Mouse (Mus musculus): ENCODE results near the gene Cdh13. TPM values are rescaled to one million over a fixed set of nuclear protein-coding genes. Genes with fewer than 3 reads are reported as not detected.
A peak's percentile ranks its signal among the peaks of the same experiment; 100 is the strongest.

Gene Cdh13
- polyA plus RNA-seq, 1 experiment from 2014 or later = 0.53 TPM

DNA sequence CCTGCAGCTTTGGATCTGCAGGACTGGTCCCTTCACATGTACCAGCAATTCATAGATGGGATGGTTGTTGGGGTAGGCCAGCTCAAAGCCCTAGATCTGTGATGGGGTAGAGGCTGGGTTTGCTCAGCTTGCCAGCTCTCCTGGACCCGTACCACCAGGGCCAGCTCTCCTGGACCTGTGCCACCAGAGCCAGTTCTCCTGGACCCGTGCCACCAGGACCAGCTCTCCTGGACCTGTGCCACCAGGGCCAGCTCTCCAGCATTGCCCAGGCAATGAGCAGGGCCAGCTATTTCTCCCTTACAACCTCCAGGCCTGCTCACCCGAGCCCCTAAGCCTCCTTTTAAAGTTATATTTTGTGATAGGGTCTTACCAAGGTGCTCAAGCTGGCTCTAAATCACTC, 566.0 kb downstream of the Cdh13 start:
- TF ChIP-seq EP300 (IDR thresholded peaks at IDR 0.05; ENCODE audit: low read depth) (no peak), CTCF (IDR thresholded peaks at IDR 0.05; ENCODE audit: low read depth) (no peak)
- H3K4me1 ChIP-seq (ENCODE audit: insufficient read depth) = no peaks in the 10 kb centered on the region
- DNase-seq (no peak), ATAC-seq (no peak)
- no peaks in the 10 kb centered on the region for H3K36me3 ChIP-seq (replicated peaks; ENCODE audit: insufficient read depth, low read length)
- no peak overlapping the region for H3K4me3 ChIP-seq (ENCODE audit: low read depth, low read length)
- H3K27ac ChIP-seq (ENCODE audit: low read depth) = no peak overlapping the region
- H3K9me3 ChIP-seq (ENCODE audit: low read length) = 0 out of 2 replicates have a peak, but pooled peaks cover 2% of the 10 kb centered on the region
- no peaks in the 10 kb centered on the region for H3K27me3 ChIP-seq (ENCODE audit: insufficient read depth, low read length)
- no peak overlapping the region for H3K9ac ChIP-seq (replicated peaks)
- 68% methylated on average over 3 of the region's 3 CpGs for WGBS (ENCODE audit: insufficient replicate concordance)
- H3K4me2 ChIP-seq (ENCODE audit: low read depth, low read length) = no peak overlapping the region

DNA sequence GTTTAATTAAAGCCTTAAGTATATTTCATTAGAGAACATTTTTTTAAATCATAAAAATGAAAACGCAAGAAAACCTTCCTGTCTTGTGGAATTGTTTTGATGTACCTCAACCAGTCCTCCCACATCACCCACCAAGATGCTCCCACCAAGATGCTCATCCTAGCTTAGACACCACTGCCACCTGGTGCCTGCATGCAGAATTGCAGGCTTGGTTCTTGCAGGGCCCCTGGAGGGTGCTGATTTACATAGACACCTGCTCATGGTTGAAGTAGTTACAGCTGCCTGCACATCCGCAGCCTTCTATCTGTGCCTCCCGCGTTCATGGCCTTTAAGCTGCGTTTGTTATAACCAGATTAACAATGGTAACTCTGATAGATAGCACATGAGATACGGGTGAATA, 566.8 kb downstream of the Cdh13 start:
- Histone ChIP-seq H3K4me1 (ENCODE audit: insufficient read depth) (no peaks in the 10 kb centered on the region), H3K4me2 (ENCODE audit: low read depth, low read length) (no peak overlapping the region), H3K36me3 (replicated peaks; ENCODE audit: insufficient read depth, low read length) (no peaks in the 10 kb centered on the region), H3K27me3 (ENCODE audit: insufficient read depth, low read length) (no peaks in the 10 kb centered on the region), H3K9me3 (ENCODE audit: low read length) (0 out of 2 replicates have a peak, but pooled peaks cover 2% of the 10 kb centered on the region), H3K4me3 (ENCODE audit: low read depth, low read length) (no peak overlapping the region), H3K9ac (replicated peaks) (no peak overlapping the region), H3K27ac (ENCODE audit: low read depth) (no peak overlapping the region)
- DNase-seq (peak; percentile 51), ATAC-seq (no peak)
- TF ChIP-seq CTCF (IDR thresholded peaks at IDR 0.05; ENCODE audit: low read depth) = peak; percentile 81
- TF ChIP-seq EP300 (IDR thresholded peaks at IDR 0.05; ENCODE audit: low read depth) = no peak
- WGBS (ENCODE audit: insufficient replicate concordance) = 30% methylated on average over 6 of the region's 6 CpGs

- DNase-seq (no peak), ATAC-seq (no peak)
- WGBS (ENCODE audit: insufficient replicate concordance) = 84% methylated on average over 10 of the region's 10 CpGs
- Histone ChIP-seq H3K27ac (ENCODE audit: low read depth) (no peak overlapping the region), H3K4me2 (ENCODE audit: low read depth, low read length) (no peak overlapping the region), H3K4me3 (ENCODE audit: low read depth, low read length) (no peak overlapping the region), H3K9me3 (ENCODE audit: low read length) (0 out of 2 replicates have a peak, but pooled peaks cover 2% of the 10 kb centered on the region), H3K36me3 (replicated peaks; ENCODE audit: insufficient read depth, low read length) (no peaks in the 10 kb centered on the region), H3K4me1 (ENCODE audit: insufficient read depth) (no peaks in the 10 kb centered on the region), H3K27me3 (ENCODE audit: insufficient read depth, low read length) (no peaks in the 10 kb centered on the region), H3K9ac (replicated peaks) (no peak overlapping the region)
- no peak for TF ChIP-seq EP300 (IDR thresholded peaks at IDR 0.05; ENCODE audit: low read depth)
- TF ChIP-seq CTCF (IDR thresholded peaks at IDR 0.05; ENCODE audit: low read depth) = no peak
These were observed 567.8 kb downstream of the Cdh13 start for GRCm38 (mm10) chr8:118851361-118851760.

GRCm38 (mm10) chr8:118852861-118853260, 569.3 kb downstream of the Cdh13 start:
- ATAC-seq = no peak
- Histone ChIP-seq H3K27ac (ENCODE audit: low read depth) (no peak overlapping the region), H3K4me3 (ENCODE audit: low read depth, low read length) (no peak overlapping the region), H3K4me2 (ENCODE audit: low read depth, low read length) (no peak overlapping the region), H3K9ac (replicated peaks) (no peak overlapping the region), H3K36me3 (replicated peaks; ENCODE audit: insufficient read depth, low read length) (no peaks in the 10 kb centered on the region), H3K9me3 (ENCODE audit: low read length) (0 out of 2 replicates have a peak, but pooled peaks cover 2% of the 10 kb centered on the region), H3K27me3 (ENCODE audit: insufficient read depth, low read length) (no peaks in the 10 kb centered on the region), H3K4me1 (ENCODE audit: insufficient read depth) (no peaks in the 10 kb centered on the region)
- TF ChIP-seq CTCF (IDR thresholded peaks at IDR 0.05; ENCODE audit: low read depth) (no peak), EP300 (IDR thresholded peaks at IDR 0.05; ENCODE audit: low read depth) (no peak)
- WGBS (ENCODE audit: insufficient replicate concordance) = 70% methylated on average over 12 of the region's 12 CpGs
- DNase-seq = no peak

- DNase-seq = no peak
- Histone ChIP-seq H3K4me2 (ENCODE audit: low read depth, low read length) (no peak overlapping the region), H3K27ac (ENCODE audit: low read depth) (no peak overlapping the region), H3K27me3 (ENCODE audit: insufficient read depth, low read length) (no peaks in the 10 kb centered on the region), H3K9me3 (ENCODE audit: low read length) (0 out of 2 replicates have a peak, but pooled peaks cover 2% of the 10 kb centered on the region), H3K4me1 (ENCODE audit: insufficient read depth) (no peaks in the 10 kb centered on the region), H3K9ac (replicated peaks) (no peak overlapping the region), H3K4me3 (ENCODE audit: low read depth, low read length) (no peak overlapping the region), H3K36me3 (replicated peaks; ENCODE audit: insufficient read depth, low read length) (no peaks in the 10 kb centered on the region)
- ATAC-seq = no peak
- TF ChIP-seq EP300 (IDR thresholded peaks at IDR 0.05; ENCODE audit: low read depth) (no peak), CTCF (IDR thresholded peaks at IDR 0.05; ENCODE audit: low read depth) (no peak)
- 72% methylated on average over 8 of the region's 8 CpGs for WGBS (ENCODE audit: insufficient replicate concordance)
These were observed 571.1 kb downstream of the Cdh13 start for GRCm38 (mm10) chr8:118854656-118855055.

GRCm38 (mm10) chr8:118866332-118866731, 582.8 kb downstream of the Cdh13 start:
- H3K4me3 ChIP-seq (ENCODE audit: low read depth, low read length) = no peak overlapping the region
- no peaks in the 10 kb centered on the region for H3K27me3 ChIP-seq (ENCODE audit: insufficient read depth, low read length)
- DNase-seq (no peak), ATAC-seq (no peak)
- H3K9ac ChIP-seq (replicated peaks) = no peak overlapping the region
- WGBS (ENCODE audit: insufficient replicate concordance) = 69% methylated on average over 6 of the region's 6 CpGs
- no peak overlapping the region for H3K27ac ChIP-seq (ENCODE audit: low read depth)
- H3K9me3 ChIP-seq (ENCODE audit: low read length) = no peaks in the 10 kb centered on the region
- no peaks in the 10 kb centered on the region for H3K4me1 ChIP-seq (ENCODE audit: insufficient read depth)
- no peak for TF ChIP-seq EP300 (IDR thresholded peaks at IDR 0.05; ENCODE audit: low read depth)
- no peak for TF ChIP-seq CTCF (IDR thresholded peaks at IDR 0.05; ENCODE audit: low read depth)
- no peaks in the 10 kb centered on the region for H3K36me3 ChIP-seq (replicated peaks; ENCODE audit: insufficient read depth, low read length)
- H3K4me2 ChIP-seq (ENCODE audit: low read depth, low read length) = no peak overlapping the region

- H3K4me2 ChIP-seq (ENCODE audit: low read depth, low read length) = no peak overlapping the region
- no peak overlapping the region for H3K27ac ChIP-seq (ENCODE audit: low read depth)
- no peaks in the 10 kb centered on the region for H3K27me3 ChIP-seq (ENCODE audit: insufficient read depth, low read length)
- no peak overlapping the region for H3K9ac ChIP-seq (replicated peaks)
- ATAC-seq (no peak), DNase-seq (no peak)
- no peak overlapping the region for H3K4me3 ChIP-seq (ENCODE audit: low read depth, low read length)
- H3K9me3 ChIP-seq (ENCODE audit: low read length) = no peaks in the 10 kb centered on the region
- TF ChIP-seq CTCF (IDR thresholded peaks at IDR 0.05; ENCODE audit: low read depth) (no peak), EP300 (IDR thresholded peaks at IDR 0.05; ENCODE audit: low read depth) (no peak)
- no peaks in the 10 kb centered on the region for H3K4me1 ChIP-seq (ENCODE audit: insufficient read depth)
- 77% methylated on average over 8 of the region's 8 CpGs for WGBS (ENCODE audit: insufficient replicate concordance)
- no peaks in the 10 kb centered on the region for H3K36me3 ChIP-seq (replicated peaks; ENCODE audit: insufficient read depth, low read length)
These were observed 587.2 kb downstream of the Cdh13 start for GRCm38 (mm10) chr8:118870711-118871110.

Data from liver, postnatal 0 days (tissue).